Mouse (Mus musculus): ENCODE measurements around the gene Eml4.

GRCm38 (mm10) chr17:83384981-83385380 lies 34.2 kb downstream of the Eml4 start:
- TF ChIP-seq EP300 (IDR thresholded peaks at IDR 0.05; ENCODE audit: low read length): no peak
- TF ChIP-seq PAX5 (IDR thresholded peaks at IDR 0.05; ENCODE audit: low read length): no peak
- TF ChIP-seq POLR2A (IDR thresholded peaks at IDR 0.05; ENCODE audit: low read depth, low read length): no peak
- no peak for TF ChIP-seq NRF1 (IDR thresholded peaks at IDR 0.05; ENCODE audit: low read depth, low read length)
- no peak for TF ChIP-seq MEF2A (IDR thresholded peaks at IDR 0.05; ENCODE audit: borderline replicate concordance, low read depth, low read length)
- no peak for TF ChIP-seq USF1 (IDR thresholded peaks at IDR 0.05; ENCODE audit: low read depth, low read length)
- no peak for TF ChIP-seq CTCF (conservative IDR thresholded peaks at IDR 0.05 in 1 of 2, IDR thresholded peaks at IDR 0.05 in 1 of 2; ENCODE audit: low read depth in 2 of 2, low read length in 2 of 2)
